Mouse (Mus musculus): ENCODE data around the gene Ak6. TPM values are rescaled to one million over a fixed set of nuclear protein-coding genes. Genes with fewer than 3 reads are reported as not detected.

Ak6 gene
- 157 TPM for polyA plus RNA-seq (2015; fragmentation: Illumina TruSeq; extraction: RNeasy Lipid Tissue Mini Kit (QIAGEN cat#74804); ENCODE audit: insufficient read depth, low replicate concordance)

DNA sequence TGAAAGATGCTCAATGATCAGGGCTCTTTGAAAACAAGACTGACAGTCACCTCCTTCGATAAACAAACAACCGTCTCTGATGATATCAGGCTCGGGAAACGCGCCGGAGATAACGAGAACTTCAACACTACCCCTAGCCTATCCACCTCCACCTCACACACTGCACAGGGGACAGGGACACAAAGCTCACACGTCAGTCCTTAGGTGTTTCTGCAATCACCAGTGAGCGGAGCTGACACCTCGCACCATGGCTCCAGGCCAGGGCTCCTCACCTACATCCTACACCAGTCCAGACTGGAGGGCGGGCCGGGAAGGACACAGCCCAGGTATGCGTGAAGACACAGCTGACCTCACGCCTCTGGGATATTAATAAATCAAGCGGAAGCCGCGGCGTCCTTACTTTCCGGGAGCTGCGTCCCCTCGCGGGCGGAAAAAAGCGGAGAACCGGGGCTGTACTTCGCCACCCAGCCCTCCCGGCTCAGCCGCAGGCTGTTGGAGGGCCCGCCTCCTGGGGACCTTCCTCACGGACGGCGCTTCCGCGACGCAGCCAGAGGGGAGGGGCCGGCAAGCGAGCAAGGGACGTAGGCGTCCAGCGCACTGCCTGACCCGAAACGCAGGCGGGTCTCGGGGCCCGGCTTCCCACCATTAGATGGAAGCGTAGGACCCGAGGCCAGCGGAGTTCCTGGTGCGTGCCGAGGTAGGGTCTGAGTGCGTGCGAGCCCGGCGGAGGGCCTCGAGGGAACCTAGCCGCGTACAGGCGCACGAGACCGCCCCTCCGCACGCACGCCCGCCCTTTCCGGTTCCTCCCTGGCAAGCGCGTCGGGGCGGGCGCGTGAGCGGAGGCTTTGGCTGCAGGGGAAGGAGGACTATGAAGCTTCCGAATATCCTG is at the start of gene Ak6, which contains the start of gene Rad17:
TSS of gene Ak6 (plus strand) at position 430 of the 889 bp plus-strand sequence.
TSS of gene Rad17 (minus strand) at position 502 of the 889 bp plus-strand sequence.

DNA sequence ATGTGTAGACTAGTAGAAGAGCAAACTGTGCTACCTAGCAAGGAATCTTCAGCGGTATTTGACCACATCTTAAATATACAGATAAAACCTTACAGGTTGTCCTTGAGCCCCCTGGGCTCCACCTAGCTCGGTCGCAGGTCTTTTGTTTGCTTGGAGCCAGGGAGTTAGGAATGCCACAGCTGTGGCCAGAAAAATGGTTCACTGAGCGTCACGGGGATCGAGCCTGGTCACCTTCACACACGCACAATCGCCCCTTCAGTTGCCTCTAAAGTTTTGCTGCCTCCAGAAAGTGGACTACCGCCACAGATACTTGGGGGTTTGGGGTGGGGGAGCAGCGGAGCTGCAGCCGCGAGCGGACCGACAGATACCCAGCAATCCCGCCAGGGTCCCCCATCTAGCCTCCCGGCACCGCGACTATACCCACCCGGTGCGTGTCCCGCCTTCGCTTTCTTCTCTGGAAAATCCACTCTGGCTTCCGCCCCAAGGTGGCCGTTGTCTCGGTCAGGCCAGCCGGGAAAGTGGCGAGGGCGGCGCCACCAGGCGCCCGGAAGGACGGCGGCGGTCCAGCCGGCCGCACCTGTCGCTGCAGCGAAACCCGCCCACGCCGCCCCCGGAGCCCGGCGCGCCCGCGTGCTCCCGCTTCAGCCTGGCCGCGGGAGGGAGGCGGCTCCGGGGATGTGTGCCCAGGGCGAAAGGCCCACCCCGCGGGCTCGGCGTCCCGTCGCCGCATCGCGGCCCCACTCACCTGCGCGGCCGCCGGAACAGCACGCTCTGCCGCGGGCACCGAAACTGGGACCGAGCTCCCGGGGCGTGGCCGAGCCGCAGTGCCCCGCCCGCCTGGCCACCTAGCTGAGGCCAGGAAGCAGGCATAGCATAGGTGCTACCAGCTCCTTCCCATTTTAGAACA is 34.3 kb upstream of the Ak6 start, which contains the start of gene Marveld2:
TSS of gene Marveld2 (minus strand) at position 791 of the 907 bp plus-strand sequence.

DNA sequence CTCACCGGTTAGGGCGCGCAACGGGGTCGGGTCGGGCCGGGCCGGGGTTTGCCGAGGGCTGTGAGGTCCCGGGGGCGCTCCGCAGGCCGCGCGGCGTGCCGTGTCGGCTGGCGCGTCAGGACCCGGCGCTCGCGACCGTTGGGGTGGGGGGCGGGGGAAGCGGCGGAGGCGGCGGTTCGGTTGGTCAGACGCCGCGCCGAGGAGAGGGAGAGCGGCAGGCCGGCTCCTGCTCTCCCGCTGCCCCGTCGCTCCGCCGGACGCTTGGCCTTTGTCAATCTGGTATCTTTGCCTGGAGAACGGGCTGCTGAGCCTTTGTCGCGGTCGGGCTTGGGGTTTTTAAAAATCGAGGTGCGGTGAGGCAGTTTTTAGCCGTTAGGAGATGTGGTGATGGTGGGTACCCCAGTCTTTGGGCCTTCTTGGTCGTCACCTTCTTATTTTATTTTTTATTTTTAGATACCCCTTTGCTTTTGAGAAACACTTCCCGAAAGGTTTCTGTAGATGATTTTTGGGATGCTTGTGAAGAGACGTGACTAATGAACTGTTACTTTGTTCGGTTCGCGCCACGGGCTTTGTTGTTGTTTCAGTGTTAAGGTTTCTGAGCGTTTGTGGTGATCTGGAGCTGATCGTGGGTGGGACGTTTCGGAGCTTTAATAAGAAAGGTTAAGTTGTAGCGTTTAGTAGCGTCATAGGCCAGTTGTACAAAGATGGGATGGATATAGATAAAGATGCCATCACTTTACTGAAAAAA is 834 bp downstream of the Ak6 start, which contains the start of gene Taf9:
TSS of gene Taf9 (plus strand) at position 141 of the 748 bp plus-strand sequence.

DNA sequence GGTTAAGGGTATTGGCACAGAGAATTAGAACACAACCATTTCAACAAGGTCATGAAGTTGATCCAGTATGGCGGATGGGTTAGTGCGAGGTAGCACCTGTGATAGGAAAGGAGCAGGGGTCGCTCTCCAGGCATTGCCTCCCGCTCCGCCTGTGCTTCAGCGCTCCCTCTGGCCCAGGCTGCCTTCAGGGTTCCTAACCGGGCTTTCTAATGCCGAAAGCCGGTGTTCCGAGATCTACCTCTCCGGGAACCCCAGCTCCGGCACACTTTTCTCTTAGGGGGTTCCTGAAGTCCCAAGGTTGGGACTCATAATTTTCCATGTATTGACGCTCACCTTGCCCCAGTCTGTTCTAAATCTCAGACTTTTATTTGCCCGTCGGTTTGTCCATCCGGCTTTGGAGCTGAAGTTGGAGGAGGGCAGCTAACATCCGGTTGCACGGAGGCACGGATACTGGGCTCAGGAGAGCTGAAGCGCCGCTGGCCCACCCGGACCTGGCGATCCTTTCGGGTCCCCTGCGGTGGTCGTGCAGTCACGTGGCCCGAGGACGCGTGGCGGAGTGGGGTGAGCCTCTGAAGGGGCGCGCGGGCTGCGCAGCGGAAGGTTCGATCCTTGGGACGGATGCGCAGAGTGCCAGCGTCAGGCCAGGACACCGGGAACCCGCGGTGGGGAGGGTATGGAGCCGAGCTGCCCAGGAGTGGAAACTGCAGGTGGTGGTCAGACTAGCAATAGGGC is 18.7 kb downstream of the Ak6 start, which contains the start of gene Ccdc125:
TSS of gene Ccdc125 (plus strand) at position 427 of the 732 bp plus-strand sequence.

Other genes starting within 250 kb of the Ak6 start
- gene Naip1, start 198.1 kb upstream of the Ak6 start, polyA plus RNA-seq (2015; fragmentation: Illumina TruSeq; extraction: RNeasy Lipid Tissue Mini Kit (QIAGEN cat#74804); ENCODE audit: insufficient read depth, low replicate concordance): 4.4 TPM
- gene Gtf2h2, start 158.4 kb upstream of the Ak6 start, polyA plus RNA-seq (2015; fragmentation: Illumina TruSeq; extraction: RNeasy Lipid Tissue Mini Kit (QIAGEN cat#74804); ENCODE audit: insufficient read depth, low replicate concordance): 74.5 TPM
- 0.15 TPM for gene Ocln, start 98.3 kb upstream of the Ak6 start, polyA plus RNA-seq (2015; fragmentation: Illumina TruSeq; extraction: RNeasy Lipid Tissue Mini Kit (QIAGEN cat#74804); ENCODE audit: insufficient read depth, low replicate concordance)
- 7.9 TPM for gene Marveld2, start 34.0 kb upstream of the Ak6 start, polyA plus RNA-seq (2015; fragmentation: Illumina TruSeq; extraction: RNeasy Lipid Tissue Mini Kit (QIAGEN cat#74804); ENCODE audit: insufficient read depth, low replicate concordance)
- 34.2 TPM for gene Rad17, start 72 bp downstream of the Ak6 start, polyA plus RNA-seq (2015; fragmentation: Illumina TruSeq; extraction: RNeasy Lipid Tissue Mini Kit (QIAGEN cat#74804); ENCODE audit: insufficient read depth, low replicate concordance)
- gene Taf9, start 600 bp downstream of the Ak6 start, polyA plus RNA-seq (2015; fragmentation: Illumina TruSeq; extraction: RNeasy Lipid Tissue Mini Kit (QIAGEN cat#74804); ENCODE audit: insufficient read depth, low replicate concordance): 9.8 TPM
- 22.3 TPM for gene Ccdc125, start 18.7 kb downstream of the Ak6 start, polyA plus RNA-seq (2015; fragmentation: Illumina TruSeq; extraction: RNeasy Lipid Tissue Mini Kit (QIAGEN cat#74804); ENCODE audit: insufficient read depth, low replicate concordance)
- 43.5 TPM for gene Cdk7, start 80.0 kb downstream of the Ak6 start, polyA plus RNA-seq (2015; fragmentation: Illumina TruSeq; extraction: RNeasy Lipid Tissue Mini Kit (QIAGEN cat#74804); ENCODE audit: insufficient read depth, low replicate concordance)
- gene Mrps36, start 93.7 kb downstream of the Ak6 start, polyA plus RNA-seq (2015; fragmentation: Illumina TruSeq; extraction: RNeasy Lipid Tissue Mini Kit (QIAGEN cat#74804); ENCODE audit: insufficient read depth, low replicate concordance): 59.7 TPM
- 8.2 TPM for gene Cenph, start 124.9 kb downstream of the Ak6 start, polyA plus RNA-seq (2015; fragmentation: Illumina TruSeq; extraction: RNeasy Lipid Tissue Mini Kit (QIAGEN cat#74804); ENCODE audit: insufficient read depth, low replicate concordance)
- 24.0 TPM for gene Ccnb1, start 135.6 kb downstream of the Ak6 start, polyA plus RNA-seq (2015; fragmentation: Illumina TruSeq; extraction: RNeasy Lipid Tissue Mini Kit (QIAGEN cat#74804); ENCODE audit: insufficient read depth, low replicate concordance)
- gene Slc30a5, start 182.4 kb downstream of the Ak6 start, polyA plus RNA-seq (2015; fragmentation: Illumina TruSeq; extraction: RNeasy Lipid Tissue Mini Kit (QIAGEN cat#74804); ENCODE audit: insufficient read depth, low replicate concordance): 96.8 TPM